Mouse (Mus musculus): Measurements from ENCODE around the gene Slc48a1. TPM values are rescaled to one million over a fixed set of nuclear protein-coding genes. Genes with fewer than 3 reads are reported as not detected.

Slc48a1 gene
- polyA plus RNA-seq, 1 experiment from 2014 or later: 69.6 TPM

DNA sequence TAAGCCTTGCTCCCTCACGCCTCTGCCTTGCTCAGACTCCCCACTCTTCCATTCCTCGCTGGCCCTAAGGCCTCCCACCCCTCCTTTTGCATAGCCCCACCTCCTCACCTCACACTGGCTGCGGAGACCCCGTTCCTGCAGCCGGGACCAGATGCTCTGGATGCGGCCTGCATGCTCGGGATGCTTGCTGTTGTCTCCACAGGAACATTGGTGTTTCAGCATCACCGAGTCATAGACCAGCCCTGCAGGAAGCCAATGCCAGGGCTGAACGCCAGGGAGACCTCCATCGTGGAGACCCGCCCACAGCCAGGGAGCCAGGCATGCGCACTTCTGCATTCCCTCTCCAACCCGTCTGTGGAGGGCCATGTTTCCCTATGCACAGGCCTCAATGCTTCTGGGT, 24.3 kb downstream of the Slc48a1 start:
- Histone ChIP-seq H3K9me3 (ENCODE audit: control insufficient read depth, low read length) (no peaks in the 10 kb centered on the region), H3K4me1 (ENCODE audit: control insufficient read depth in 2 of 2, insufficient read depth in 2 of 2, low read length in 2 of 2) (peaks cover 3 to 6% of the 10 kb centered on the region in 2 experiments; a peak in 1 of 4 replicates), H3K27me3 (ENCODE audit: control insufficient read depth, insufficient read depth, low read length) (no peaks in the 10 kb centered on the region), H3K27ac (replicated peaks in 1 of 2; ENCODE audit: control insufficient read depth in 1 of 2, insufficient read depth in 1 of 2, low read depth in 2 of 2, low read length in 2 of 2) (no peak overlapping the region), H3K9ac (ENCODE audit: low read length) (no peak overlapping the region; the same call in 1 of the 2 replicates), H3K4me2 (ENCODE audit: low read length) (no peak overlapping the region), H3K36me3 (ENCODE audit: control insufficient read depth, insufficient read depth, low read length) (peaks cover 78% of the 10 kb centered on the region), H3K4me3 (ENCODE audit: control insufficient read depth in 1 of 2, insufficient read depth in 1 of 2, low read depth in 1 of 2, low read length in 2 of 2) (peak overlapping the region in 1 of 2 experiments; percentile 0; a peak in 1 of 4 replicates)
- WGBS: 28% methylated on average over 13 of the region's 13 CpGs
- no peak for ATAC-seq (ENCODE audit: insufficient number of reproducible peaks, insufficient read depth, low FRiP score, low read depth)

DNA sequence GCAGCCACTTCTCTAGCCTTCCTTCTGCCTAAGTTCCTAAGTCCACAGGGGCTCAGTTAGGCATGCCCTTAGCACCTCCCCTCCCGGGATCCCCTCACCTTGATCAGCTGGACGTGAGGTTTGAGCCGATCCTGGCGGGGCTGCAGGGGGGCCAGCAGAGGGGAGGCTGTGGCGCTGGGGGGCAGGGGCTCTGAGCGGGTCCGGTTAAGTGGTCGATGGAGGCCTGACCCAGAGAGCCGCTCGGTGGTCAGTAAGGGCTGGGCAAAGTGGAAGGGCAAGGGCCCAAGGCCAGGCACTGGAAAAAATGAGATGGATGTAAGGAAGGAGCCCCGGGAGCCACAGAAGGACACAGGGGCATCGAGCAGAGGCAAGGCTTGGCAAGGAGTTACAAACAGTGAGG, 29.5 kb downstream of the Slc48a1 start:
- H3K27ac ChIP-seq (replicated peaks in 1 of 2; ENCODE audit: control insufficient read depth in 1 of 2, insufficient read depth in 1 of 2, low read depth in 2 of 2, low read length in 2 of 2): no peak overlapping the region
- H3K36me3 ChIP-seq (ENCODE audit: control insufficient read depth, insufficient read depth, low read length): peaks cover 62% of the 10 kb centered on the region
- no peak overlapping the region for H3K9ac ChIP-seq (ENCODE audit: low read length)
- no peak overlapping the region for H3K4me3 ChIP-seq (ENCODE audit: control insufficient read depth in 1 of 2, insufficient read depth in 1 of 2, low read depth in 1 of 2, low read length in 2 of 2)
- peaks cover 12% of the 10 kb centered on the region in 2 experiments for H3K4me1 ChIP-seq (ENCODE audit: control insufficient read depth in 2 of 2, insufficient read depth in 2 of 2, low read length in 2 of 2)
- no peak overlapping the region for H3K4me2 ChIP-seq (ENCODE audit: low read length)
- no peaks in the 10 kb centered on the region for H3K27me3 ChIP-seq (ENCODE audit: control insufficient read depth, insufficient read depth, low read length)
- no peaks in the 10 kb centered on the region for H3K9me3 ChIP-seq (ENCODE audit: control insufficient read depth, low read length)
- WGBS: 70% methylated on average over 12 of the region's 12 CpGs
- no peak for ATAC-seq (ENCODE audit: insufficient number of reproducible peaks, insufficient read depth, low FRiP score, low read depth)

DNA sequence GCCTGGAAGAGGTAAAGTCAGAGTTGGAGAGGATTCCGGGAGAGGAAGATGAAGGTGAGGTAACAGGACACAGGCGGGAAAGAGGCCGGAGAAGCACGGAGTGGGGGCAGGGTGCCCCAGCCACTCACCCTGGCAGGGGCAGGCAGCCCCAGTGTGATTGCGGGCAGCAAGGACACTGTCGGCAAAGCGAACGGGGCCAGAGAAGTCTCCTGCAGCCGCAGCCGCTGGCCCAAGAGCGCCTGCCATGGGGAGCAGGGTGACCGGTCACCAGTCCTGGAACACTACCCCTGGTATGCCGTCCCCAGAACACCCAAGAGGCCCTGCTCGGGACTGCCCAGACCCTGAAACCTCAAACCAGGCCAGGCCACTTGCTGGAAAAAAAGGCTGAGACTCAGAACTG, 30.2 kb downstream of the Slc48a1 start:
- H3K9me3 ChIP-seq (ENCODE audit: control insufficient read depth, low read length): no peaks in the 10 kb centered on the region
- H3K27me3 ChIP-seq (ENCODE audit: control insufficient read depth, insufficient read depth, low read length): no peaks in the 10 kb centered on the region
- ATAC-seq (ENCODE audit: insufficient number of reproducible peaks, insufficient read depth, low FRiP score, low read depth): no peak
- H3K9ac ChIP-seq (ENCODE audit: low read length): no peak overlapping the region
- 84% methylated on average over 14 of the region's 14 CpGs for WGBS
- peaks cover 18 to 19% of the 10 kb centered on the region in 2 experiments for H3K4me1 ChIP-seq (ENCODE audit: control insufficient read depth in 2 of 2, insufficient read depth in 2 of 2, low read length in 2 of 2)
- no peak overlapping the region for H3K4me2 ChIP-seq (ENCODE audit: low read length)
- H3K27ac ChIP-seq (replicated peaks in 1 of 2; ENCODE audit: control insufficient read depth in 1 of 2, insufficient read depth in 1 of 2, low read depth in 2 of 2, low read length in 2 of 2): no peak overlapping the region
- H3K4me3 ChIP-seq (ENCODE audit: control insufficient read depth in 1 of 2, insufficient read depth in 1 of 2, low read depth in 1 of 2, low read length in 2 of 2): no peak overlapping the region
- peaks cover 60% of the 10 kb centered on the region for H3K36me3 ChIP-seq (ENCODE audit: control insufficient read depth, insufficient read depth, low read length)

DNA sequence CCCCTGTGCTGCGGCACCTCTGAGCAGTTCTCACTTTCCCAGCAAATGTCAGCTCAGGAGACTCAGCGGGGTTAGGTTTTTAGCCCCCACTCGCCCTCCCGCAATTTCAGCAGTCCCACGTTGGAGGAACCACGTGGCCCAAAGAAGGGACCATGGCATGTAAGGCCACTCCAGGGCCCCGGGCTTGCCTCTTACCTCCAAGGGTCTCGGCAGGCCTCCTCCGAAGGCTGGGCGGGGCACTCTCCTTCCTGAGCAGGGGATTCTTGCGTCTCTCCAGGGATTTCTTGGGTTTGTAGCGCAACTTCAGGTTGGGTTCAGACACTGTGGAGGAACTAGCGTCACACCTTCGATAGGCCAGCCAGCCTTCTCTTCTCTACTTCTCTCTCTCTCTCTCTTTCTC, 30.9 kb downstream of the Slc48a1 start:
- Histone ChIP-seq H3K4me3 (ENCODE audit: control insufficient read depth in 1 of 2, insufficient read depth in 1 of 2, low read depth in 1 of 2, low read length in 2 of 2) (no peak overlapping the region), H3K27ac (replicated peaks in 1 of 2; ENCODE audit: control insufficient read depth in 1 of 2, insufficient read depth in 1 of 2, low read depth in 2 of 2, low read length in 2 of 2) (no peak overlapping the region), H3K9ac (ENCODE audit: low read length) (no peak overlapping the region), H3K4me1 (ENCODE audit: control insufficient read depth in 2 of 2, insufficient read depth in 2 of 2, low read length in 2 of 2) (peaks cover 23 to 26% of the 10 kb centered on the region in 2 experiments), H3K27me3 (ENCODE audit: control insufficient read depth, insufficient read depth, low read length) (no peaks in the 10 kb centered on the region), H3K36me3 (ENCODE audit: control insufficient read depth, insufficient read depth, low read length) (peaks cover 60% of the 10 kb centered on the region), H3K9me3 (ENCODE audit: control insufficient read depth, low read length) (no peaks in the 10 kb centered on the region), H3K4me2 (ENCODE audit: low read length) (no peak overlapping the region)
- WGBS: 78% methylated on average over 14 of the region's 14 CpGs
- ATAC-seq (ENCODE audit: insufficient number of reproducible peaks, insufficient read depth, low FRiP score, low read depth): no peak

DNA sequence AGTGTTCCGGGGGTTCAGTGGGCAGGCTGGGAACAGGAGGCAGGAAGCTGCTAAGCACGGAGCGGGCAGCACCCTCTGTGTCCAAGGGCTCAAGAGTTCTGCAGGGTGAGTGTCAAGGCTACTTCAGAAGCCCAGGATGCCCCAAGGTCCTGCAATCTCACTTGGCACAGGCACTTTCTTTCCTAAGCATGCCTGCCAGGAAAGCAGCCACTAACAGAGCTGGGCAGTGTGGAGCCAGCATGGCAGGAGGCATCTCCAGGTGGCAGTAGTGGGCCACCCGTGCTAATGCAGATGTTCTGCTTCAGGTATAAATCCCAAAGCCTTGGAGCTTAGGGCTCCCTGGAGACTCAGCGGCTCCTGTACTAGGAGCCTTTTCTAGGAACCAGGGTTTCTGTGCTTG, 31.6 kb downstream of the Slc48a1 start:
- 86% methylated on average over 5 of the region's 5 CpGs for WGBS
- peaks cover 26 to 33% of the 10 kb centered on the region in 2 experiments for H3K4me1 ChIP-seq (ENCODE audit: control insufficient read depth in 2 of 2, insufficient read depth in 2 of 2, low read length in 2 of 2)
- ATAC-seq (ENCODE audit: insufficient number of reproducible peaks, insufficient read depth, low FRiP score, low read depth): no peak
- no peak overlapping the region for H3K4me2 ChIP-seq (ENCODE audit: low read length)
- H3K9me3 ChIP-seq (ENCODE audit: control insufficient read depth, low read length): no peaks in the 10 kb centered on the region
- H3K9ac ChIP-seq (ENCODE audit: low read length): no peak overlapping the region
- no peak overlapping the region for H3K4me3 ChIP-seq (ENCODE audit: control insufficient read depth in 1 of 2, insufficient read depth in 1 of 2, low read depth in 1 of 2, low read length in 2 of 2)
- no peak overlapping the region for H3K27ac ChIP-seq (replicated peaks in 1 of 2; ENCODE audit: control insufficient read depth in 1 of 2, insufficient read depth in 1 of 2, low read depth in 2 of 2, low read length in 2 of 2)
- peaks cover 55% of the 10 kb centered on the region for H3K36me3 ChIP-seq (ENCODE audit: control insufficient read depth, insufficient read depth, low read length)
- no peaks in the 10 kb centered on the region for H3K27me3 ChIP-seq (ENCODE audit: control insufficient read depth, insufficient read depth, low read length)

DNA sequence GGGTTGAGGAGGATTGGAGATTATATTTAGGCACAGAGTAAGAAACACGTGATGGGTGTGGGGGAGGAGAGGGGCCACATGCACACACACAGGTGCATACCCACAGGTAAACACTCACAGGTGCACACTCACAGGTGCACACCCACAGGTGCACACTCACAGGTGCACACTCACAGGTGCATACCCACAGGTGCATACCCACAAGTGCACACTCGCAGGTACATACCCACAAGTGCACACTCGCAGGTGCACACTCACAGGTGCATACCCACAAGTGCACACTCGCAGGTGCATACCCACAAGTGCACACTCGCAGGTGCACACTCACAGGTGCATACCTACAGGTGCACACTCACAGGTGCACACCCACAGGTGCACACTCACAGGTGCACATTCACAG, 32.1 kb downstream of the Slc48a1 start:
- no peak overlapping the region for H3K9ac ChIP-seq (ENCODE audit: low read length)
- WGBS: 85% methylated on average over 5 of the region's 5 CpGs
- H3K4me1 ChIP-seq (ENCODE audit: control insufficient read depth in 2 of 2, insufficient read depth in 2 of 2, low read length in 2 of 2): peaks cover 26 to 35% of the 10 kb centered on the region in 2 experiments
- peaks cover 51% of the 10 kb centered on the region for H3K36me3 ChIP-seq (ENCODE audit: control insufficient read depth, insufficient read depth, low read length)
- no peak for ATAC-seq (ENCODE audit: insufficient number of reproducible peaks, insufficient read depth, low FRiP score, low read depth)
- no peaks in the 10 kb centered on the region for H3K9me3 ChIP-seq (ENCODE audit: control insufficient read depth, low read length)
- H3K4me2 ChIP-seq (ENCODE audit: low read length): no peak overlapping the region
- H3K4me3 ChIP-seq (ENCODE audit: control insufficient read depth in 1 of 2, insufficient read depth in 1 of 2, low read depth in 1 of 2, low read length in 2 of 2): no peak overlapping the region
- H3K27ac ChIP-seq (replicated peaks in 1 of 2; ENCODE audit: control insufficient read depth in 1 of 2, insufficient read depth in 1 of 2, low read depth in 2 of 2, low read length in 2 of 2): no peak overlapping the region
- no peaks in the 10 kb centered on the region for H3K27me3 ChIP-seq (ENCODE audit: control insufficient read depth, insufficient read depth, low read length)

DNA sequence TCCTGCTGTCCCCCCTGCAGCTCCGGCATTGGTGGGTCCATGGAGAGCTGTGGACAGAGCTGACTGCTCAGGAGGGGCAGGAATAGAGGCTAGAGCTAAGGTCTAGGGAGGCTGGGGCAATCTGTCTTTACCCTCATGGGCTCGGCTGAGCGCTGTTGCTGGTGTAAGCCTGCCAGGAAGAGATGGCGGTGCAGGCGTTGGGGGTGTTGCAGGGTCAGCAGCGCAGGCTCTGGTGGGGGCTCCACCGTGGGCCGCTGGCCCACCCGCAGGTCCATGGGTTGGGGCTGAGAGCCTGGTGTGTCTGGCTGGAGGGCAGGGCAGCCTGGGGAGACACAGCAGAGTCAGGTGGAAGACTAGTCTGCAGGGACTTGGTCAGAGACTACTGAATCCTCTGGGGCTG, 33.0 kb downstream of the Slc48a1 start:
- no peak for ATAC-seq (ENCODE audit: insufficient number of reproducible peaks, insufficient read depth, low FRiP score, low read depth)
- Histone ChIP-seq H3K9me3 (ENCODE audit: control insufficient read depth, low read length) (no peaks in the 10 kb centered on the region), H3K4me1 (ENCODE audit: control insufficient read depth in 2 of 2, insufficient read depth in 2 of 2, low read length in 2 of 2) (peaks cover 26 to 35% of the 10 kb centered on the region in 2 experiments), H3K4me3 (ENCODE audit: control insufficient read depth in 1 of 2, insufficient read depth in 1 of 2, low read depth in 1 of 2, low read length in 2 of 2) (no peak overlapping the region), H3K27me3 (ENCODE audit: control insufficient read depth, insufficient read depth, low read length) (no peaks in the 10 kb centered on the region), H3K4me2 (ENCODE audit: low read length) (no peak overlapping the region), H3K9ac (ENCODE audit: low read length) (no peak overlapping the region), H3K36me3 (ENCODE audit: control insufficient read depth, insufficient read depth, low read length) (peaks cover 46% of the 10 kb centered on the region), H3K27ac (replicated peaks in 1 of 2; ENCODE audit: control insufficient read depth in 1 of 2, insufficient read depth in 1 of 2, low read depth in 2 of 2, low read length in 2 of 2) (no peak overlapping the region)
- 85% methylated on average over 9 of the region's 9 CpGs for WGBS

DNA sequence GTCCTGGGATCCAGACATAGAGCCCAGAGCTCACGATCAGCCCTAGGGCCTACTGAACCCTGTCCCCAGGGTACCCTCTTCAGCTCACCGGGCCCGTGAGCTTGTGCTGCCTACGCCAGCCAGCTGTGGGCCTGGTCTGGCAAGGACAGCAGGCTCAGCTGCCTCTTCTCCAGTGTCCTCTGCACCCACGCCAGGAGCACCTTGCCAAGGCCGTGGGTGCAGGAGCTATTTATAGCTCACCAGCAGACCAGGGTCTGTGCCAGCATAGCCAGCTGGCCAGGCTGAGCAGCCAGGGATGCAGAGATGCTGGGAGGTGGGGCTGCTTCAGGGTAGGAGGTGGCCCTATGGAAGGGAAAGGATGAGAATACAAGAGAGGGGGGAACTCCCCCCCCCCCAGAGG, 33.8 kb downstream of the Slc48a1 start:
- peaks cover 38% of the 10 kb centered on the region for H3K36me3 ChIP-seq (ENCODE audit: control insufficient read depth, insufficient read depth, low read length)
- peaks cover 26 to 35% of the 10 kb centered on the region in 2 experiments for H3K4me1 ChIP-seq (ENCODE audit: control insufficient read depth in 2 of 2, insufficient read depth in 2 of 2, low read length in 2 of 2)
- 46% methylated on average over 6 of the region's 6 CpGs for WGBS
- H3K9me3 ChIP-seq (ENCODE audit: control insufficient read depth, low read length): no peaks in the 10 kb centered on the region
- H3K9ac ChIP-seq (ENCODE audit: low read length): 0 out of 2 replicates have a peak overlapping the region, but pooled peaks have one; percentile 30
- no peak overlapping the region for H3K4me3 ChIP-seq (ENCODE audit: control insufficient read depth in 1 of 2, insufficient read depth in 1 of 2, low read depth in 1 of 2, low read length in 2 of 2)
- H3K4me2 ChIP-seq (ENCODE audit: low read length): no peak overlapping the region
- peak; percentile 15; the same call in 1 of the 2 replicates for ATAC-seq (ENCODE audit: insufficient number of reproducible peaks, insufficient read depth, low FRiP score, low read depth)
- no peaks in the 10 kb centered on the region for H3K27me3 ChIP-seq (ENCODE audit: control insufficient read depth, insufficient read depth, low read length)
- peak overlapping the region; percentile 63 to 64; a peak in 3 of 4 replicates for H3K27ac ChIP-seq (replicated peaks in 1 of 2; ENCODE audit: control insufficient read depth in 1 of 2, insufficient read depth in 1 of 2, low read depth in 2 of 2, low read length in 2 of 2)

Measured in heart, embryonic 14.5 days (tissue).